19 mouse cellular contexts compared by ENCODE assay signal in genomic region chr5:131767699-131768264, GRCm38 (mm10).
DNase-seq lines count a peak whose midpoint lies in the region; ATAC-seq and TF ChIP-seq lines count a peak whose summit lies in the region.
"Had no signal": no experiment of that assay in that cellular context is flagged by ENCODE, and none has a peak within 500 bp of the region (broad histone marks: within the 10 kb centered on the region; RNA-seq: fewer than 3 reads in every experiment).

No protein-coding gene starts in this region.

- peaks cover 38% of the 10 kb centered on the region for H3K4me1 ChIP-seq in forebrain, embryonic 13.5 days
- peaks cover 4% of the 10 kb centered on the region; the same call in 1 of the 2 replicates for H3K4me1 ChIP-seq in forebrain, embryonic 10.5 days
- 0 out of 2 replicates have a peak, but pooled peaks cover 12% of the 10 kb centered on the region for H3K4me1 ChIP-seq in forebrain, postnatal 0 days (ENCODE audit: insufficient read depth)
- H3K4me1 ChIP-seq: stomach, embryonic 15.5 days had no signal

- H3K4me3 ChIP-seq in forebrain, embryonic 13.5 days, result no peak overlapping the region
- H3K4me3 ChIP-seq in forebrain, embryonic 10.5 days, result no peak overlapping the region
- no peak overlapping the region for H3K4me3 ChIP-seq in left cerebral cortex, adult 2 months
- no peak overlapping the region for H3K4me3 ChIP-seq in forebrain, postnatal 0 days (ENCODE audit: low read depth, low read length)
- H3K4me3 ChIP-seq: limb, embryonic 15.5 days; neural tube, embryonic 12.5 days; stomach, embryonic 15.5 days had no signal

- ATAC-seq in forebrain, embryonic 13.5 days, result no peak
- peak; percentile 34; the same call in 1 of the 2 replicates for ATAC-seq in forebrain, postnatal 0 days
- ATAC-seq: intestine, embryonic 16.5 days; midbrain, embryonic 16.5 days had no signal

- no peak for TF ChIP-seq CTCF in left cerebral cortex, adult 2 months (IDR thresholded peaks at IDR 0.05)
- TF ChIP-seq CTCF in forebrain, postnatal 0 days (IDR thresholded peaks at IDR 0.05; ENCODE audit: low read depth), result no peak

- no peaks in the 10 kb centered on the region for H3K36me3 ChIP-seq in forebrain, embryonic 13.5 days (ENCODE audit: poor library complexity, severe bottlenecking)
- no peaks in the 10 kb centered on the region for H3K36me3 ChIP-seq in forebrain, embryonic 10.5 days (replicated peaks)
- no peaks in the 10 kb centered on the region for H3K36me3 ChIP-seq in forebrain, postnatal 0 days (ENCODE audit: insufficient read depth)
- H3K36me3 ChIP-seq: limb, embryonic 15.5 days; neural tube, embryonic 12.5 days; stomach, embryonic 15.5 days had no signal

- no peak overlapping the region for H3K4me2 ChIP-seq in forebrain, embryonic 13.5 days
- H3K4me2 ChIP-seq in forebrain, postnatal 0 days (ENCODE audit: low read depth), result 0 out of 2 replicates have a peak overlapping the region, but pooled peaks have one; percentile 1
- H3K4me2 ChIP-seq: heart, embryonic 11.5 days; limb, embryonic 15.5 days; neural tube, embryonic 12.5 days; stomach, embryonic 15.5 days had no signal

- no peaks in the 10 kb centered on the region; the same call in 1 of the 2 replicates for H3K9me3 ChIP-seq in forebrain, embryonic 13.5 days (replicated peaks)
- H3K9me3 ChIP-seq in forebrain, embryonic 10.5 days, result no peaks in the 10 kb centered on the region
- H3K9me3 ChIP-seq in forebrain, postnatal 0 days (ENCODE audit: low read length), result no peaks in the 10 kb centered on the region
- H3K9me3 ChIP-seq: limb, embryonic 15.5 days; neural tube, embryonic 12.5 days; stomach, embryonic 15.5 days had no signal

- no peak for DNase-seq in forebrain, embryonic 10.5 days (ENCODE audit: extremely low spot score, low spot score)
- DNase-seq in left cerebral cortex, adult 2 months (ENCODE audit: extremely low spot score in 1 of 2, low spot score in 2 of 2), result no peak
- no peak for DNase-seq in left cerebral cortex, postnatal 10 days (ENCODE audit: extremely low spot score in 1 of 2, low spot score in 2 of 2)
- DNase-seq in forebrain, postnatal 0 days, result peak; percentile 39
- peak; percentile 19 to 25 for DNase-seq in left cerebral cortex, postnatal 36 days (ENCODE audit: low spot score in 2 of 2)
- DNase-seq in spleen, postnatal 10 days (ENCODE audit: low spot score in 2 of 2), result no peak
- DNase-seq in layer of hippocampus, postnatal 25 days (ENCODE audit: extremely low spot score in 1 of 2, low spot score in 1 of 2), result no peak
- DNase-seq: adrenal gland, postnatal 14 days; cerebellum, adult 9-11 months; gastrocnemius, postnatal 14 days; lung, adult 2 months had no signal

- H3K9ac ChIP-seq in forebrain, embryonic 13.5 days, result no peak overlapping the region
- H3K9ac ChIP-seq in forebrain, postnatal 0 days, result no peak overlapping the region
- H3K9ac ChIP-seq: limb, embryonic 15.5 days; neural tube, embryonic 12.5 days; stomach, embryonic 15.5 days had no signal

- intact Hi-C loops in left cerebral cortex, adult 2 months (cut with DNase I), result loop anchor here (1.0 kb wide), 2 partner anchors 46 to 52 kb away; no protein-coding TSS in a partner anchor
- intact Hi-C loops in left cerebral cortex, postnatal 10 days (cut with DNase I), result no loop called here
- intact Hi-C loops in left cerebral cortex, postnatal 36 days (cut with DNase I), result loop anchor here (5.0 kb wide), 1 partner anchor 35 kb away; no protein-coding TSS in a partner anchor

- peak overlapping the region; percentile 51 for H3K27ac ChIP-seq in forebrain, embryonic 13.5 days
- no peak overlapping the region for H3K27ac ChIP-seq in forebrain, embryonic 10.5 days
- H3K27ac ChIP-seq in left cerebral cortex, adult 2 months, result peak overlapping the region; percentile 77
- no peak overlapping the region for H3K27ac ChIP-seq in forebrain, postnatal 0 days (ENCODE audit: low read depth, low read length)
- H3K27ac ChIP-seq: kidney, postnatal 0 days; limb, embryonic 15.5 days; neural tube, embryonic 12.5 days; stomach, embryonic 15.5 days had no signal

- WGBS in forebrain, embryonic 13.5 days, result 61% methylated on average over 12 of the region's 12 CpGs
- WGBS in forebrain, embryonic 10.5 days, result 71% methylated on average over 12 of the region's 12 CpGs
- 44% methylated on average over 12 of the region's 12 CpGs for WGBS in forebrain, postnatal 0 days

- H3K27me3 ChIP-seq in forebrain, embryonic 13.5 days, result no peaks in the 10 kb centered on the region
- H3K27me3 ChIP-seq in forebrain, embryonic 10.5 days (ENCODE audit: poor library complexity, severe bottlenecking), result peaks cover 28% of the 10 kb centered on the region
- no peaks in the 10 kb centered on the region for H3K27me3 ChIP-seq in forebrain, postnatal 0 days (ENCODE audit: insufficient read depth, low read length)
- H3K27me3 ChIP-seq: limb, embryonic 15.5 days; neural tube, embryonic 12.5 days; stomach, embryonic 15.5 days had no signal

Comparison
In these comparisons a context has a peak if more than half of its experiments do, and no peak if none do; other contexts are left out.
1. H3K27ac ChIP-seq: peak in forebrain, embryonic 13.5 days (single experiment) and left cerebral cortex, adult 2 months (single experiment); none in forebrain, embryonic 10.5 days (single experiment) and forebrain, postnatal 0 days (single experiment).
2. DNase-seq: peak in forebrain, postnatal 0 days (single experiment) and left cerebral cortex, postnatal 36 days (2 of 2); none in forebrain, embryonic 10.5 days (single experiment), left cerebral cortex, adult 2 months (0 of 2), left cerebral cortex, postnatal 10 days (0 of 2), spleen, postnatal 10 days (0 of 2) and layer of hippocampus, postnatal 25 days (0 of 2).